Mouse (Mus musculus): Measurements from ENCODE around the gene H2-M3.
"Not testable (repeated sequence)": the region's sequence is repeated elsewhere in the genome, so short reads cannot be mapped to it uniquely, and the experiment has no call there.

Gene H2-M3

GRCm38 (mm10) chr17:37270058-37270701 is at the start of gene H2-M3:
Gene H2-M3, plus strand, starts transcription at chr17:37270220.
- in situ Hi-C loops (cut with MboI, MseI), result loop anchor here in 1 of 2 experiments (10.0 kb wide), 1 partner anchor 1245 kb away; the partner anchor contains the start of gene H2-T24

DNA sequence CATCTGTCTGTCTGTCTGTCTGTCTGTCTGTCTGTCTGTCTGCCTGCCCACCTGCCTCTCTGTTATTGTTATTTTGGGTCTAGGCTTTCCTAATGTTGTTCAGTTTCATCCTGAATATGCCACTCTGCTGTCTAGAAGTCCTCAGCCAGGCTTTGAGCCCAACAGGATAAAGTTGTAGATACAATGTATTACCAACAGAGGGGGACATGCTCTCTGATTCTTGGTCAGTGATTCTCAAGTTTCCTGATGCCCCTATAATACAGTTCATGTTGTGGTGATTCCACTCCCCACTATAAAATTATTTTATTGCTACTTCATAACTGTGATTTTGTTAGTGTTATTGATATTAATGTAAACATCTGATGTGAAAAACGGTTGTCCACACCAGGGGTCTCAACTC is 48.1 kb upstream of the H2-M3 start:
- in situ Hi-C loops (cut with MboI, MseI), result no loop called here

DNA sequence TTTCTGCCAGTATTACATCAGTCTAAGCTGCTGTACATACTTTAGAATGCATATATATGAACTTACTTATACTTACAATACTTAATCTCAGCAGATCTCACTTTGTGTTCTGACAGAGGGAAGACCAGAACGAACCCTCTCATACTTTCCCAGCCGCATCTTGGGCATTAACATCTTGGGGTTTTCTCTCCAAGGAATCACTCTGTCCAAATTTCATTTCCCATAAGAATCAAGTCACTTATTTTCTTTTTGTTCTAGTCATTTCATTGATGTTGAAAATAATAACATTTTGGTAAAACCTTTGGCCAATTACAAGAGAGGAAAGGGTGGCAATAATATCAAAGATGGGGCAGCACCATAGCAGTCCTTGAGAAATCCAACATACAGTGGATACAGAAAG is 32.8 kb upstream of the H2-M3 start, which contains the start of gene Olfr97:
TSS of gene Olfr97 (minus strand) at position 101 of the 400 bp plus-strand sequence.
- in situ Hi-C loops (cut with MboI, MseI), result not testable (repeated sequence)

GRCm38 (mm10) chr17:37242198-37242597 is 27.8 kb upstream of the H2-M3 start:
- in situ Hi-C loops (cut with MboI, MseI), result no loop called here

DNA sequence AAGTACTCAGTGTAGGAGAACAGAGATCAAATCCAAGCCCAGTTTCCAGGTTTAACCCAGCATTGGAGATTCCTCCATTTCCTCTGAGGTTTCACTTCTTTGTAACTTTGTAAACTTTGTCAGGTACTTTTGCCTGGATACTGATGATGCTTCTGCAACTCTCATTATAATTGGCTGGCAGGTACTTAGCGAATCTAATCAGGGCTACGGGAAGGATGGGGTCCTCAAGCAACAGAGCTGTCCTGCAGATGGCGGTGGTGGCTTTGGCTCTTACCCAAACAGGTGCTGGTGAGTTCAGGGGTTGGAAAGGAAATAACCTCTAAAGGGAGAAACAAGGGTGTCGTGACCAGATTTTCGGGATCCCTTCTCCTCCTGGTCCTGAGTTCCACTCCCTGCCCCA is 23.3 kb upstream of the H2-M3 start:
- in situ Hi-C loops (cut with MboI, MseI), result no loop called here

DNA sequence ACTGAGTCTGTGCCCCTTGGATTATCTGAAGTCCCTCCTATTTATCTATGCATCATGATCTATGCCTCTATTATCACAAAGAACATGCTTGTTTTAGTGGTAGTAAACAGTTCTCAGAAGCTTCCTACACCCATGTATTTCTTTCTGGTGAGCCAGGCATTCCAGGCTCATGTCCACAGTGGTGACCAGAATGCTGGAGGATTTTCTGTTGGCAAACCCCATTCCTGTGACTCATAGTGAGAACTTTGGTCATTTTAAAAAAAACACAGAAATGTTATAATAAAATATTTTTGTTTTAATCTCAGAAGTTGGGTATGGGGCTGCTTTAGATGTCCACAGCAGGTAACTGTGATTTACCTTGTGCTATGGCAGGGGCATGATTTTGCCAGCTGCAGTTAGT is 20.6 kb upstream of the H2-M3 start:
- in situ Hi-C loops (cut with MboI, MseI), result no loop called here

DNA sequence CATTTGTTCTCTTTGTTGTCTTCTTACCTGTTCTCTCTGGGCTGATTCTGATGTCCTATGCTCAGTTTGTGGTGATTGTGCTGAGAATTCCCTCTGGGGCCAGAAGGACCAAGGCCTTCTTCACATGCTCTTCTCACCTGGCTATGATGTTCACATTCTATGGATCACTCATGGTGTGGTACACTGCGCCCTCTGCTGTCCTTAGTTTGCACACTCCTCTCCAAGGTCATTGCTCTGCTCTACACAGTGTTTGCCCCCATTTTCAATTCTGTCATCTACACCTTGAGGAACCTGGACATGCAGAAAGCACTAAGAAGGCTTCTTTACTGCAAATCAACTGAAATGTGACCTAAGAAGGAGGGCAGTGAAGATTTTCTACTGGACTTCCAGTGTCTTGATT is 19.5 kb upstream of the H2-M3 start:
- in situ Hi-C loops (cut with MboI, MseI), result no loop called here

DNA sequence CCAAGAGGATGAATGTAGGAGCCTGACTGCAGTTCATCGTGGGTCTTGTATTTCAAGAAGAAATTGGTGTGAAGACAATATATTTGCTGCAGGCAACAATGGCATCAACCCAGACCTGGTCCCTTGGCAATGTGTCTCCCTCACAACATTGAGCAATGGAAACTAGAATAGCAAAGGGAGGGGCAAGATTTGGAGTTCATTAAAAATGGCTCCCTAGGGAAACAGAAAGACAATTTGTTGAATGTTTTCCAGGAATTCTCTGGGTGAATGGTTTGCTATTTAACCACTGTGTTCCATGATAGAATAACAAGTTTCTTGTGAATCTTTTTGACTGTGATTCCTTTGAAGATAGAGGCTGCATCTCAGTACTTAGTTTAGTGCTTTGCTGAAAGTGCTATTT is 6.4 kb upstream of the H2-M3 start, which contains the start of gene Olfr98:
TSS of gene Olfr98 (minus strand) at position 124 of the 400 bp plus-strand sequence.
- in situ Hi-C loops (cut with MboI, MseI), result no loop called here

- in situ Hi-C loops (cut with MboI, MseI), result loop anchor here in 1 of 2 experiments (10.0 kb wide), 1 partner anchor 1246 kb away; the partner anchor contains the start of gene H2-T24
Measured at GRCm38 (mm10) chr17:37270702-37271092, 677 bp downstream of the H2-M3 start.

- in situ Hi-C loops (cut with MboI, MseI), result loop anchor here in 1 of 2 experiments (10.0 kb wide), 1 partner anchor 1251 kb away; the partner anchor contains the start of gene H2-T24
Measured at GRCm38 (mm10) chr17:37275626-37276248, 5.7 kb downstream of the H2-M3 start.

- in situ Hi-C loops (cut with MboI, MseI), result loop anchor here in 1 of 2 experiments (10.0 kb wide), 1 partner anchor 1252 kb away; the partner anchor contains the start of gene H2-T24
Measured at GRCm38 (mm10) chr17:37276573-37276972, 6.6 kb downstream of the H2-M3 start.

DNA sequence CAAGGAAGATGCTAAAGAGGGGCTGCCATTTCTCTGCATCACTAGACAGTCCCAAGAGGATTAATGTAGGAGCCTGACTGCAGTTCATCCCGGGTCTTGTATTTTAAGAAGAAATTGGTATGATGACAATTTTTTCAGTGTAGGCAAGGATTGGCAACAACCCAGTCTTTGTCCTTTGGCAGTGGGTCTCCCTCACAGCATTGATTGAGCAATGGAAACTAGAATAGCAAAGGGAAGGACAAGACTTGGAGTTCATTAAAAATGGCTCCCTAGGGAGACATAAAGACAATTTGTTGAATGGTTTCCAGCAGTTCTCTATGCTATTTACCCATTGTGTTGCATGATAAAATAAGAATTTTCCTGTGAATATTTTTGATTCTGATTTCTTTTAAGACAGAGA is 10.3 kb downstream of the H2-M3 start:
- in situ Hi-C loops (cut with MboI, MseI), result no loop called here

- in situ Hi-C loops (cut with MboI, MseI), result no loop called here
Measured at GRCm38 (mm10) chr17:37283360-37283759, 13.3 kb downstream of the H2-M3 start, which contains the start of gene Olfr99. Gene Olfr99, minus strand, starts transcription at chr17:37283460.

DNA sequence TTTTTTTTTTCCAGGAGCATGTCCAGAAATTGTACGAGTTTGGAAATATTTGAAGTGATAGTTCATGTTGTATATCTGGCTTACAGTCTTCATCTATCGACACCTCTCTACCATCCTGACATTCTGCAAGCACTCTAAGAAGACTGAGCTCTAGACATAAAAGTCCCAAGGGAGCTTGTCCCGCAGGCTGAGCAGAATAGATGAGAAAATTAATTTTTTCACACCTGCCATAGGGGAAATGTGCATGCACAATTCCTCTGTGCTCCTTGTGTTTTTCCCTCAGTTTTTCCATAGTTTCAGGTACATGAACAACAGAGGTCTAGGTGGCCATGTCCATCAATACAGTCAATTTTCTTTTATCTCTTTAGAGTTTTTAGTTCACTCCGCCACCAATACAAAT is 34.2 kb downstream of the H2-M3 start, which contains the start of gene Olfr101:
TSS of gene Olfr101 (minus strand) at position 101 of the 400 bp plus-strand sequence.
- in situ Hi-C loops (cut with MboI, MseI), result no loop called here

GRCm38 (mm10) chr17:37308483-37308882 is 38.5 kb downstream of the H2-M3 start:
- in situ Hi-C loops (cut with MboI, MseI), result no loop called here

DNA sequence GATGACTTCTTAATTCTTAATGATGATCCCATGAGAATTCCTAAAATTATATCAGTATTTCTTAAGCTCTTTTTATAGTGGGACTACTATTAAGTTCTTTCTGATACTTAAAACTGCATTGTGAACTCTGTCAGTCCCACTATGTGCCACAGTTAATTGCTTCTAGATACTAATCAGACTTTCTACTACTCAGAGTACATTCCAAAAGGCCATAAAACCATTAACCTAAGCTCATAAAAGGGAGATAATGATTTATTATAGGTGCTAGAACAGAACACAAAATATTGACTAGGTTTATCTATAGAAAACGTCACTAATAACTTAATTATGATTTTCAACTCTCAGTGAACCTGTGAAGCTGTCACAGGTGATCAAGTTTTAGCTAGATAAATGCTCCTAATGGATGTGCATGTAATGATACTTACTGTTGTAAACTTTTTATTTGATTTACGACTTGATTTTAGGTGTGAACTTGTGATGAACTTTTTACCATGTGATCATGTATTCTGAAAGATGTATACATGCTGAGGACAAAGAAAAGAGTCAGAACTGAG is 40.2 kb downstream of the H2-M3 start:
- in situ Hi-C loops (cut with MboI, MseI), result no loop called here

DNA sequence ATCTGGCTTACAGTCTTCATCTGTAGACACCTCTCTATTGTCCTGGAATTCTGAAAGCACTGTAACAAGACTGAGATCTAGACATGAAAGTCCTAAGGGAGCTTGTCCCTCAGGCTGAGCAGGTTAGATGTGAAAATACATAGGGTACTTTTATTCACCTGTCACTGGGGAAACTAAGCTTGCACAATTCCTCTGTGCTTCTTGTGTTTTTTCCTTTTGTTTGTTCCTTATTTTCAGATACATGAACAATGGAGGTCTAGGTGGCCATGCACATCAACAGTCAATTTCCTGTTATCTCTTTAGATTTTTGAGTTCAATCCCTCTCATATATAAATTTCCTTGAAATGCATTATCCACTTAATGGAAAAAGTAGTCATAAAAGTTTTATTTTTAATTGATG is 46.9 kb downstream of the H2-M3 start, which contains the start of gene Olfr102:
TSS of gene Olfr102 (minus strand) at position 101 of the 400 bp plus-strand sequence.
- in situ Hi-C loops (cut with MboI, MseI), result no loop called here
